Mouse (Mus musculus) left cerebral cortex, adult 2 months (tissue): ENCODE measurements at regions not wholly inside any gene's neighbourhood (a gene's known extent, or its start where the extent isn't known, plus 50 kb on each side); places are given as distances from the start of the nearest gene placed in this dataset.

ENCODE experiments used
- DNase-seq, 2 experiments: peaks; one replicate each; pipeline ENCODE4 v3.0.0; 2021 to 2022; ENCODE audit warnings: low spot score in 2 of 2, mixed read lengths in 1 of 2; ENCODE audit errors: extremely low spot score in 1 of 2
- H3K27ac ChIP-seq: fragments of 200-600 bp; 2 replicates; pipeline ENCODE4 v1.8.1; 2022
- H3K4me3 ChIP-seq: fragments of 200-600 bp; 2 replicates; pipeline ENCODE4 v1.8.1; 2022
- CTCF ChIP-seq: fragments of 200-600 bp; IDR thresholded peaks from 2 replicates; pipeline ENCODE4 v1.8.1; 2022; ENCODE audit warnings: antibody characterized with exemption, mild to moderate bottlenecking, moderate library complexity
- intact Hi-C: fragments of 180-260 bp; cut with DNase I; formaldehyde crosslinking; loops from one replicate; pipeline ENCODE4 v1.15.1; 2025

DNA sequence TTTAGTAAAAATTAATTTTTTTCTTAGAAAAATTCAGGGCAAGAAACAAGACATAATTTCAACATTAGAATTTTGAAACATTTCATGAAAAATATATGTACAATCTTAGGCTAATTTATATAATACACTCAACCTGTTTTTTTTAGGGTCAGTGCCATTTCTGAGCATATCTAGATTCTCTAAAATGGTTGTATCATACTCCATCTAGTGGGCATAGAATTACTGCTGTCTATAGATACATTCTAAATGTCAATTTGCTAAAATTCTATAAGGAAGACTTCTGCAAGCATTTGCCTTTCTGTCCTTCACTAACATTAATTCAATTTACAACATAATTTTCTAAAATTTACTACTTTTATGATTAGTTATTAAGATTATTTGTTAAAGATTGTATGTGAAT, 507.7 kb downstream of the Zbbx start:
- no peak overlapping the region for H3K4me3 ChIP-seq
- peak; percentile 37 for TF ChIP-seq CTCF
- no peak for DNase-seq
- intact Hi-C loops, result loop anchor here (10.0 kb wide), 1 partner anchor 922 kb away; no protein-coding TSS in a partner anchor
- H3K27ac ChIP-seq, result no peak overlapping the region

DNA sequence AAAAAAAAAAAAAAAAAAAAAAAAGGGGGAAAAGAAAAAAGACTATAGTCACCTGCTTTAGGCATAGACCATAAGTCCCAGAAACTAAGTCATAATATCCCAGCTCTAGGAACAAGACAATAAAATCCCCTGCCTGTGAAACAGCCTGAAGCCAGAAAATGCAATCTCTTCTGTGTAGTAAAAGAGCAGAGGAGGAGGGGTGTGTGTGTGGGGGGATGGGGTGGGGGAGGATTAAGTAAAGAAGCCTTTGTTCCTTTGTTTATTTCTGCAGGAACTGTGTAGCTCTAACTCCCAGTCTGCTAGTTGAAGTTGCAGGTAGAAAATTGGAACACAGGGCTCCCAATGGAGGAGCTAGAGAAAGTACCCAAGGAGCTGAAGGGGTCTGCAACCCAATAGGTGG, 532.2 kb downstream of the Zbbx start:
- Histone ChIP-seq H3K4me3 (no peak overlapping the region), H3K27ac (no peak overlapping the region)
- intact Hi-C loops, result no loop called here
- TF ChIP-seq CTCF, result no peak
- DNase-seq, result no peak

DNA sequence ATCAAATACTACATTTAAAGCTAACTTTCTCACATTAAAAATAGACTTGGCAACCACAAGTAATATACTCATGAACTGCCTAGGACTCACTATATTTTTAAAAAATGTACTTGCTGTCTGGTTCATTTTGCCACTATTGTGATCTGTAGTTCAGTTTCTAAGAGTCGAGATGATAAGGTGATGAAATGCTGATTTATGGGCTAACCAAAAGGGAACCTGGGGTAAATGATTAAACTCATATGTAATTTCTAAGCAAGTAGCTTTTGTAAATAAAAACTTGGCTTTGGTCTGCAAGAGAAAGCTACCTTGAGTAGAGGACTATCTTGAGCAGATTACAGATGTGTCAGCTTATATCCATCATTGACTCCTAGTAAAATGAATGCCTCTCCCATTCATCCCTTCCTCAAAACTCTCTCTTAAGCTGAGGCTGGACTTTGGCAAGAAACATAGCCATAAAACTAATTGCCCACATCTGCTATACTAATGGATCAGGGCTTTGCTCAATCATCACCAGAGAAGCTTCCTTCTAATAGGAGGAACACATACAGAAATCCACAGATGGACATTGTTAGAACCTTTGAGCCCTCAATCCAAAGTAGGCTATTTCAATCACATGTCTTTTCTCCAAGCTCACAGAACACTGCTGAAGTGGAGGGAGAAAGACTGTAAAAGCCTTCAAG, 563.4 kb downstream of the Zbbx start:
- Histone ChIP-seq H3K4me3 (no peak overlapping the region), H3K27ac (no peak overlapping the region)
- intact Hi-C loops, result no loop called here
- TF ChIP-seq CTCF, result no peak
- DNase-seq, result no peak

DNA sequence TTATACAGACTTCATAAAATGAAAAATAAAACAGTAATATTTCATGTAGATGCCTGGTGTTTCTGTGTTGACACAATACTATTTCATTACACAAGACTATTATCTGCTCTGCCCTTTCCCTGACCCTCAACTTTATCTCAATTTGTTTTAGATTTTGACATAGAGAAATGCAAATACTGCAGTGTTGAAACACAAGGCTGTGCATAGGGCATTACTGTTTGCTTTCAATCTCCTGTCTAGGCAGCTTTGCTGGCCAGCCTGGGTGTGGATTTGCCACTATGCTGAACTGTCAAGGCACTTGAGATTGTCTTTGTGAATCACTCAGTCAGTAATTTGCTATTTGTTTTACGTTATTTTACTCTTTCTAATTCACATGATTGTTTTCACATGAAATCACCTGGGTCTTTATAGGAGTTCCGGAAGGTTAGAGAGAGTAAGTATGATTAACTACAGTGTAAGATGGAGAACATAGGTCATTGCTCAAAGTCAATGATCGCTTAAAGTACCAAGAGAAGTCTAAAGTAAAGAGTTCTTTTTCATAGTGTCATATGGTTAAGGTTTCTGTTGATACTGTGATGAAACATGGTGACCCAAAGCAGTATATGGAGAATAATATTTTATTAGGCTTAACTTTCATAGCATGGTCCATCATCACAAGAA, 576.0 kb downstream of the Zbbx start:
- Histone ChIP-seq H3K4me3 (no peak overlapping the region), H3K27ac (no peak overlapping the region)
- no peak for DNase-seq
- TF ChIP-seq CTCF, result no peak
- intact Hi-C loops, result no loop called here

DNA sequence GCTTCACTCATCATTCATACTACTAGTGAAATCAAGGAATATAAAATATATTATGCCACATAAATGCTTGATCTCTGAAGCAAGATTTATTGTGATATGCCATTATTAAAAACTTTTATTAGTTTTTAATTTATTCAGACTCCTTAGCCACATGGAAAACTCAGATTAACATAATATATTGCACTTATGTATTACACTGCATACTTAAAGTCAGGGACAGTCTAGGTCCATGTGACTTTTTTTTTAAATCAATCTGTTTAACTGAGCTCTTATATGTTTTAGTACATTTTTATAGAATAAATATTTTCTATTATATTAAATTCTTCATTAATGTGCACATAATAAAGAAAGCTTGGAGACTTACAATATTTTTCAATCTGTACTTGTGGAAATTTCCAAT, 599.7 kb downstream of the Zbbx start:
- Histone ChIP-seq H3K4me3 (no peak overlapping the region), H3K27ac (no peak overlapping the region)
- DNase-seq, result no peak
- TF ChIP-seq CTCF, result no peak
- intact Hi-C loops, result no loop called here

DNA sequence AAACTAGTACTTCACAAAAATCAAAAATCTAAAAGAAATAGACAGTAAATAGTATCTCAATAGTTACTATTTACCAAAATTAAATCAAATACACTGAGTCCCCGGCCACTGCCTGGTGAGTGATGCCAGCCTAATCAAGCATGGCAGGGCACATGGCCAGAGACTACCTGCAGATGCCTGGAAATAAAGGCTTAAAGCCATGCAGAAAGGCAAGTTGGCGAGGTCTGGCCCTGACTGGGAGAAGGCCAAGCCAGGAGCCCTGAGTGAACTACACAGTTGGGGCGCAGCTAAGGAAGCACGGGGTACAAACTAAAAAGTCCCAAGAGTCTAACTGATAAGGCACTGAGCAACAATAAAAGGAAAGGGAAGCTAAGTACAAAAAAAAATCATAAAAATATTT, 630.0 kb downstream of the Zbbx start:
- DNase-seq, result no peak
- H3K4me3 ChIP-seq, result no peak overlapping the region
- H3K27ac ChIP-seq, result no peak overlapping the region
- TF ChIP-seq CTCF, result no peak
- intact Hi-C loops, result no loop called here

DNA sequence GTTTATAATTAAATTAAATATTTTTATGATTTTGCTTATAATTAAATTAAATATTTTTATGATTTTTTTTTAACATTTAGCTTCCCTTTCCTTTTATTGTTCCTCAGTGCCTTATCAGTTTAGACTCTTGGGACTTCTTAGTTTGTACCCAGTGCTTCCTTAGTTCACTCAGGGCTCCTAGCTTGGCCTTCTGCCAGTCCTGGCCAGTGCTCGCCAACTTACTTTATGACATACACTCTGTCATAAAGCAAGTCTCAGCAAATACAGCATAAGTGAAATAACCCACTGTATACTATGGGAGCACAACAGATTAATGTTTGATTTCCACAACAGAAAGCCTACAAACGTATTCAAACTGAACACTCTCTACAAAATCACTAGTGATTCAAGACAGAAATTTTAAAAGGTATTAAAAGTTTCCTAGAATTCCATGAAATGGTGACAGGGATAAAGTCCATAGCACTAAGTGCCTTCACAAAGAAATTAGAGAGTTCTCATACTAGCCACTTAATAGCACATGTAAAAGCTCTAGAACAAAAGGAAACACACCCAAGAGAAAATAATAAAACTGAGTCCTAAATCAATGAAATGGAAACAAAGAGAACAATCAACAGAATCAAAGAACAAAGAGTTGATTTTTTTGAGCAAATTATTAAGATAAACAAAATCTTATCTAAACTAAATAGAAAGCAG, 630.7 kb downstream of the Zbbx start:
- Histone ChIP-seq H3K4me3 (no peak overlapping the region), H3K27ac (no peak overlapping the region)
- no peak for TF ChIP-seq CTCF
- no peak for DNase-seq
- intact Hi-C loops, result no loop called here

DNA sequence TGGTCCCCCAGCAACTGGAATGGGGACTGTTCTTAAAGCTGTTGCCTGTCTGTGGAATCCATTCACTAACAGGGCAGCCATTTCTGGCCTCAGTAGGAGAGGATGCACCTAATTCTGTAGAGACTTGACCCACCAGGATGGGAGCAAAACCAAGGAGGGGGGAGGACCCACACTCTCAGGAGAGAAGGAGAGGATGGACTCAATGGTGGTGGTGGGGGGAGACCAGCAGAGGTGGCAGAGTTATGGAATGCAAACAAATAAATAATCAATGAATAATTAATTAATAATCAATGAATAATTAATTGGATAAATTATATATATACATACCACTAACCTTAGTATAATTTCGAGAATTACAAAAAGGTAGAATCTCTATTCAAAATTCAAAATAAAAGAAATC, 681.1 kb downstream of the Zbbx start:
- no peak for TF ChIP-seq CTCF
- H3K27ac ChIP-seq, result no peak overlapping the region

More for the DNA sequence above, 681.1 kb downstream of the Zbbx start:
- no peak overlapping the region for H3K4me3 ChIP-seq
- DNase-seq, result no peak
- intact Hi-C loops, result no loop called here
